Mouse (Mus musculus): Measurements from ENCODE around the gene Zfp983. TPM values are rescaled to one million over a fixed set of nuclear protein-coding genes. Genes with fewer than 3 reads are reported as not detected.

The Zfp983 gene
- polyA plus RNA-seq, 1 experiment from 2014 or later = 11.8 TPM

Other genes starting within 250 kb of the Zfp983 start
- gene Zfp54, start 227.4 kb upstream of the Zfp983 start, polyA plus RNA-seq (2014; fragmentation: Nextera tagmentation; extraction: Ambion mirVana) = 5.2 and 7.6 TPM in 2 replicates
- gene Zfp51, start 200.2 kb upstream of the Zfp983 start, polyA plus RNA-seq (2014; fragmentation: Nextera tagmentation; extraction: Ambion mirVana) = 12.8 and 15.8 TPM in 2 replicates
- 9.6 and 10.4 TPM in 2 replicates for gene Zfp53, start 161.6 kb upstream of the Zfp983 start, polyA plus RNA-seq (2014; fragmentation: Nextera tagmentation; extraction: Ambion mirVana)
- 1.5 and 2.3 TPM in 2 replicates for gene Zfp52, start 115.1 kb upstream of the Zfp983 start, polyA plus RNA-seq (2014; fragmentation: Nextera tagmentation; extraction: Ambion mirVana)
- gene Zfp948, start 83.6 kb upstream of the Zfp983 start, polyA plus RNA-seq (2014; fragmentation: Nextera tagmentation; extraction: Ambion mirVana) = 23.7 and 27.1 TPM in 2 replicates
- gene Gm10226, start 41.2 kb downstream of the Zfp983 start, polyA plus RNA-seq (2014; fragmentation: Nextera tagmentation; extraction: Ambion mirVana) = 24.6 and 26.9 TPM in 2 replicates
- 11.6 and 15.5 TPM in 2 replicates for gene Zfp760, start 57.1 kb downstream of the Zfp983 start, polyA plus RNA-seq (2014; fragmentation: Nextera tagmentation; extraction: Ambion mirVana)
- 11.5 and 11.8 TPM in 2 replicates for gene Zfp229, start 80.2 kb downstream of the Zfp983 start, polyA plus RNA-seq (2014; fragmentation: Nextera tagmentation; extraction: Ambion mirVana)
- gene Zfp820, start 195.1 kb downstream of the Zfp983 start, polyA plus RNA-seq (2014; fragmentation: Nextera tagmentation; extraction: Ambion mirVana) = 2.0 and 2.7 TPM in 2 replicates